Mouse (Mus musculus) adipose tissue, adult 10 weeks (tissue): ENCODE results near the gene Hmox2. TPM values are rescaled to one million over a fixed set of nuclear protein-coding genes. Genes with fewer than 3 reads are reported as not detected.

Experiments
- polyA plus RNA-seq: library from polyadenylated mRNA; stranded (reverse); fragments of 350-450 nt; fragmentation: Illumina TruSeq; extraction: RNeasy Lipid Tissue Mini Kit (QIAGEN cat#74804); gene quantifications from one replicate; pipeline ENCODE4 v1.2.3, GENCODE M21; 2014; ENCODE audit warnings: low read depth, low replicate concordance

The Hmox2 gene
- 87.0 TPM for polyA plus RNA-seq

DNA sequence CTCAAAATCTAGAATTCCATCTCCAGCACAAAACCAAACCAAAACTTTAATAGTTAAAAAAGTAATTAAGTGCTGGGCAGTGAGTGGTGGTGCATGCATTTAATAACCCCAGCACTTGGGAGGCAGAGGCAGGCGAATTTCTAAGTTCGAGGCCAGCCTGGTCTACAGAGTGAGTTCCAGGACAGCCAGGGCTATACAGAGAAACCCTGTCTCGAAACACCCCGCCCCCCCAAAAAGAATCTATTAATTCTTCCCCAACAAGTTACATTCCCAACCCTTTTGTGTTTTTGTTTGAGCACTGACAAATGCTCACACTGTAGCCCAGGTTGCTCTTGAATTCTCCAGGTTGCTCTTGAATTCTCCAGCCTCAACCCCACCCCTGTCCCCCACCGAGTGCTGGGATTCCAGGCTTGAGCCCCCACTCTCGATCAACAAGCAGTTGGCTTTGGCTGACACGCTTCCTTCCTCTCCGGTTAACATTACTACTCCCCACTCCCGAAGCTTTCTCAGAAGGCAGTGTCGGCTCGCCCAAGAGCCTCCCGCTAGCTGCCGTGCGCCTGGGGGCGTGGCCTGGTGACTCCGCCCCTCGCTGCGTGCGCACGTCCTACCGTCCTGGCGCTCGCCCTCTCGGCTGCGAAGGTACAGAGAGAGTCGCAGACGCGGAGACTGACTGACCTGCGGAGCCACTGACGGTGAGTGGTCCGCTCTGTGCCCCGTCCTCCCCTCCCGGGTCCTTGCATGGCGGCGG lies at the start of gene Hmox2:
TSS of gene Hmox2 (plus strand) at position 582 of the 748 bp plus-strand sequence.

DNA sequence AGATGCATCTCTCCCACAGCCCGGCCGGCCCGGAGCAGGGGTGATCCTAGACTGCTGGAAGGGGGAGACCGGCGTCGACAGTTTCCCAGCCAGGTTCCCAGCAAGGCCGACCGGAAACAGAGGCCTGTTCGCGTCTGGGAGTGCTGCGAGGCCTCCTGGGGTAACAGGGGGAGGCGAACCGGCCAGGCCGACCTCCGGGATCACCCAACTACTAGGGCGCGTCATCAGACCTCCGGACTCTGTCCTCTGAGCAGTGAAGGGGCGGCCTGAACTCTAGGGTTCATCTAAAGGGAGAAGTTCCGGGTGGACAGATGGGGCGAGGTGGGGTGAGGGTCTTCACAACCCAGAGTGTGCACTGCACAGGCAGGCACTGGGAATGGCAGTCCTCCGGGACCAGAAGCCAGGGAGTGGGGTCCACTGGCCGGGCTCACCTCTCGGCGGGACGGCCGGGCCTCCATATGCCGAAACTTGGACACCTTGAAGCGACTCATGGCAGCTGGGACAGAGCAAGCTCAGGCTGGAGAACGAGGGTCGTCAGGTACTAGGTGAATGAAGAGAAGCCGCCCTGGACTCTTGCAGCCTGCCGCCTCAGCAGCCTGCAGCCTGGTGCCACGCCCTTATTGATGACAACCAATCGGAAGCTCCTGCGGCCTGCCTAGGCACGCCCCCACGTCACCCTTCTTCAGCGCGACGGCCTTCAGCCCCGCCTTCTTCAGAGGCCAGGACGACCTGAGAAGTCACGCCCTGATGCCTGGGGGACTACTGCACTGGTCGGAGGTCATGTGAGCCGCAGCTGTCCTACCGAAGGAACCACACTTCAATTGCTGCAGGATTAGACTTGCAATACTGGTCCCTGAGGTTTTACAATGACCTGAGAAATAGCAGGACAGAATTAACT lies 46.8 kb upstream of the Hmox2 start, which contains the start of gene Coro7:
TSS of gene Coro7 (minus strand) at position 657 of the 898 bp plus-strand sequence.

DNA sequence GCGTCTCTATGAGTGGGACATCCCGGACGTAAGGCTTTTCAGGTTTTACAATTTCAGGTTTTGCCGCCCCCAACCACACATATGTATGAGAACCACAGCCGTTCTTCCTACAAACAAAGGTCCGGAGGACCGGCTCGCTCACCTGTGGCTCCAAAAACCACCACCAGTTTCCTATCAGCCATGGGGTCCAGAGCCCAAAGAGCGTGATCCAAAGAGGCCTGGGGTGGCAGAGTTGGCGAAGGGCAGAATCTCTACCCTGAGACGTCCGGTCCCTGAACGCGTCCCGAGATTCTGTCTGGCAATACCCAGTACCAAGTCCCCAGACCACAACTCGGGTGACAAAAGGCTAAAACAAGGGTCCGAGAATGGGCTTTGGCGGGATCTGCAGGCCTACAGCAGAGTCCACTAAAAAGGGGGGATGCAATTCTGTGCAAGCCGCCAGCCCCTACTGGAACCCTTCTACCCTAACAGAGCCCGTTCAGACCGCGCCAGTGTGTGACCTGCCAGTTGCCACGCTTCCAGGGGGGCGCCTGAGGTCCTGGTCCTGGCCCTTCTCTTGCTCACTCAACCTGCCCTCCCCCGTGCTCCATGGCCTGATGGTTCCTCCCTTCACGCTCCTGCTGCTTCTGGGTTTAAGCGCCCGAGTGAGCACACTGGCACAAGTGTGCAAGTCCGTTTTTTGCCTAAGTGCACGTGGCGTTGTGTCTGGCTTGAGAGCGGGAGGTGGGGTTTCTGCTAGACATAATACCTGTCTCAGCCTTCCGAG lies 7.2 kb upstream of the Hmox2 start, which contains the start of gene Nmral1:
TSS of gene Nmral1 (minus strand) at position 604 of the 766 bp plus-strand sequence.

DNA sequence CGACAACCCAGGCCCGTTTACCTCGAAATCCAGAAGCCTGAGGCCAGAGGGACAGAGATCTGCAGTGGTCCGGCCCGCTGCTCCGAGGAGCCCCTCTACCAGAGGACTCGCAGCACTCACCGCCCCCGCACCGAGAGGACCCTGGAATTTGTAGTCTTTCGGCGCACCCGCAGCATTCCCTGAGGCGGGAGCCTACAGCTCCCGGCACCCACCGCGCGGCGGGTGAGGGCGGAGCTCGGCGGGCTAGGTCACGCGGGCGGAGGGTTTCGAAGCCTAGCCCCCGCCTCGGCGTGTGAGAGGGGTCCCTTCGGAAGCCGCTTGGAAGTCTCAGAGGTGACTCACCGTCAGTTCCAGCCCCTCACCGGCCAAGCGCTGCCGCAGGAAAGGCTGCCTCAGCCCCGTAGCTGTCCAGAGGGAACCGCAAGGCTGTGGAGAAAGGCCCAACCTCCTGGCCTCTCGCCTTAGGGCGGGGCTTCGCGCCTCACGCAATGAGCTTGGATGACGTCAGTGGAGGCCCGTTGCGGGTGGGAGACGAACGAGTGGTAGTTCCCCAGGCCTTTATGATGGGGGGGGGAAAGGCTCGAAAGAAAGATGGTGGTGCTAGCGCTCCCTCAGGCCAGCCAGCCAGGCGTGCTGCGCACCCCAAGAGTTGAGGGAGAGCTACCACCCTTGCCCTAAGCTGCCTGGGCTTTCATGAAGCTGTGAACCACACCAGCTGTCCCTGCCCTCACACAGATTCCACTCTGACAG lies 63.8 kb downstream of the Hmox2 start, which contains the start of gene Cdip1:
TSS of gene Cdip1 (minus strand) at position 483 of the 750 bp plus-strand sequence.

Other genes starting within 250 kb of the Hmox2 start
- gene Srl, start 184.5 kb upstream of the Hmox2 start, polyA plus RNA-seq: 4.3 TPM
- 4.5 TPM for gene Tfap4, start 166.5 kb upstream of the Hmox2 start, polyA plus RNA-seq
- gene Glis2, start 131.6 kb upstream of the Hmox2 start, polyA plus RNA-seq: 14.7 TPM
- 63.5 TPM for gene Pam16, start 101.4 kb upstream of the Hmox2 start, polyA plus RNA-seq
- 20.9 TPM for gene Vasn, start 86.4 kb upstream of the Hmox2 start, polyA plus RNA-seq
- gene Dnaja3, start 86.4 kb upstream of the Hmox2 start, polyA plus RNA-seq: 41.8 TPM
- gene Coro7, start 46.6 kb upstream of the Hmox2 start, polyA plus RNA-seq: 39.4 TPM
- 9.1 TPM for gene Nmral1, start 7.0 kb upstream of the Hmox2 start, polyA plus RNA-seq
- 65.2 TPM for gene Cdip1, start 63.9 kb downstream of the Hmox2 start, polyA plus RNA-seq
- 1.3 TPM for gene 4930562C15Rik, start 109.1 kb downstream of the Hmox2 start, polyA plus RNA-seq
- gene Ubald1, start 154.0 kb downstream of the Hmox2 start, polyA plus RNA-seq: 62.1 TPM
- 80.9 TPM for gene Mgrn1, start 159.9 kb downstream of the Hmox2 start, polyA plus RNA-seq
- 55.2 TPM for gene Nudt16l1, start 212.4 kb downstream of the Hmox2 start, polyA plus RNA-seq
- 37.2 TPM for gene Anks3, start 237.8 kb downstream of the Hmox2 start, polyA plus RNA-seq